Mouse (Mus musculus): ENCODE results near the gene Ptprz1. TPM values are rescaled to one million over a fixed set of nuclear protein-coding genes. Genes with fewer than 3 reads are reported as not detected.

The Ptprz1 gene
- polyA plus RNA-seq (2012; rRNA removed) = 190 and 201 TPM in 2 replicates

GRCm38 (mm10) chr6:22874781-22875613 lies at the start of gene Ptprz1:
TSS of gene Ptprz1 (plus strand) at chr6:22875502.

Measured in central nervous system, embryonic 18 days (tissue).